Mouse (Mus musculus) ES-Bruce4 (cell line): Measurements from ENCODE around the gene Trim2.

Experiments
- CTCF ChIP-seq: IDR thresholded peaks from one replicate; pipeline ENCODE4 v1.8.1; 2011; ENCODE audit warnings: low read depth, low read length
- EP300 ChIP-seq: IDR thresholded peaks from 2 replicates; pipeline ENCODE4 v1.6.1; 2011; ENCODE audit warnings: low read depth, low read length; ENCODE audit not compliant: insufficient read depth
- POLR2A ChIP-seq: IDR thresholded peaks from one replicate; pipeline ENCODE4 v1.8.1; 2011; ENCODE audit warnings: low read length; ENCODE audit not compliant: insufficient read depth

- TF ChIP-seq CTCF (no peak), POLR2A (no peak), EP300 (no peak)
Observed at GRCm38 (mm10) chr3:84293666-84294595, 12.7 kb downstream of the Trim2 start.
